Mouse (Mus musculus) limb, embryonic 10.5 days (tissue): ENCODE results near the gene AU022252. TPM values are rescaled to one million over a fixed set of nuclear protein-coding genes. Genes with fewer than 3 reads are reported as not detected.

Experiments used
- DNase-seq: peaks from one replicate; pipeline ENCODE4 v3.0.0-alpha.2; 2017; ENCODE audit warnings: low spot score
- H3K27ac ChIP-seq: fragments of 300-500 bp; sonication (generic); 2 replicates; pipeline ENCODE4 v1.5.1; 2016; ENCODE audit warnings: mild to moderate bottlenecking
- H3K27me3 ChIP-seq: fragments of 300-500 bp; sonication (generic); 2 replicates; pipeline ENCODE4 v1.6.1; 2016; ENCODE audit warnings: low read depth, mild to moderate bottlenecking; ENCODE audit not compliant: poor library complexity, severe bottlenecking
- H3K36me3 ChIP-seq: fragments of 300-500 bp; sonication (generic); 2 replicates; pipeline ENCODE4 v1.6.1; 2016; ENCODE audit warnings: mild to moderate bottlenecking, moderate library complexity
- H3K4me1 ChIP-seq: fragments of 300-500 bp; sonication (generic); 2 replicates; pipeline ENCODE4 v1.6.1; 2016
- H3K4me3 ChIP-seq: fragments of 300-500 bp; sonication (generic); 2 replicates; pipeline ENCODE4 v1.5.1; 2016; ENCODE audit warnings: mild to moderate bottlenecking, moderate library complexity
- H3K9me3 ChIP-seq: fragments of 300-500 bp; sonication (generic); replicated peaks from 2 replicates; pipeline ENCODE4 v1.6.1; 2016; ENCODE audit warnings: mild to moderate bottlenecking
- WGBS: fragments of 180-500 bp; shearing (Covaris S2); methylation state at CpG from one replicate; pipeline ENCODE4 v1.1.7; 2016; 5-methylcytosine and 5-hydroxymethylcytosine counted together
- polyA plus RNA-seq: library from polyadenylated mRNA; unstranded; fragments of >200 nt; fragmentation: Nextera tagmentation; extraction: Ambion mirVana; gene quantifications from 2 replicates; pipeline ENCODE4 v1.2.1, GENCODE M21; 2016

AU022252 gene
- polyA plus RNA-seq, 1 experiment from 2014 or later: 43.3 TPM

DNA sequence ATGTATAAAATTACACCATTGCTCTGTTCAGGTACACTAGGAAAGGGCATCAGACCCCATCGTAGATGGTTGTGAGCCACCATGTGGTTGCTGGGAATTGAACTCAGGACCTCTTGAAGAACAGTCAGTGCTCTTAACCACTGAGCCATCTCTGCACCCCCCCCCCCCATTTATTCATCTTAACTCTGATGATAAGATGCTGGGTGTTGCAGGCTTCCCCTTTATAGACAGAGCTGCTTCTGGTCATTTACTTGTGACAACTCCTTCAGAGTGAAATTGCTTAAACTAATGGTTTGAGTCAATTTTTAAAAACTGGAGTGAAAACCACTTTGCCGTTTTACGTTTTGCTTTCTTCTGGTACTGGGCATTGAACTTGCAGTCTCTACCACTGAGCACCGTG, 39.8 kb downstream of the AU022252 start:
- no peak for DNase-seq
- Histone ChIP-seq H3K27ac (no peak overlapping the region), H3K36me3 (peaks cover 7% of the 10 kb centered on the region), H3K27me3 (no peaks in the 10 kb centered on the region), H3K4me1 (peaks cover 14% of the 10 kb centered on the region), H3K9me3 (no peaks in the 10 kb centered on the region), H3K4me3 (no peak overlapping the region)
- WGBS: 90% methylated on average over 4 of the region's 4 CpGs

GRCm38 (mm10) chr4:119191273-119191672, 41.2 kb downstream of the AU022252 start:
- peaks cover 10% of the 10 kb centered on the region for H3K4me1 ChIP-seq
- H3K36me3 ChIP-seq: no peaks in the 10 kb centered on the region
- WGBS: 77% methylated on average over 3 of the region's 3 CpGs
- no peak for DNase-seq
- no peak overlapping the region for H3K4me3 ChIP-seq
- H3K27me3 ChIP-seq: 0 out of 2 replicates have a peak, but pooled peaks cover 3% of the 10 kb centered on the region
- H3K27ac ChIP-seq: no peak overlapping the region
- H3K9me3 ChIP-seq: no peaks in the 10 kb centered on the region

DNA sequence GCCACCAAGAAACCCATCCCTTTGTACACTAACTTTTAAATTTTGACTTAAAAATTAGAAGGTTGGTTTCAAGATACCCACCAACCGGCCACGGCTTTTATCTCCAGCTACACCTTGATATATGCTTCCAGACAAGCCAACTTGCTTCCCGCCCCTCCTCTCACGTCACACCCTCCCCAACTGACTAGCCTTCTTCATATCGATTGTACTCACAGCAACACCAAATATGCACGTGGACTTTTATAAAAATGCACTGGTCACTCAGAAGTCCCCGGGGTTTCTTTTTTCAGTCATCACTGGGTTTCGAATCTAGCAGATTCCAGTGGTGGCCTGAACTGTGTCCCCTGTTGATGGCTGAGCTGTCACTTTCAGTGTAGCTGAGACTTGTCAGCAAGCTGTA, 41.9 kb downstream of the AU022252 start:
- 89% methylated on average over 8 of the region's 8 CpGs for WGBS
- 0 out of 2 replicates have a peak, but pooled peaks cover 3% of the 10 kb centered on the region for H3K27me3 ChIP-seq
- DNase-seq: no peak
- H3K9me3 ChIP-seq: no peaks in the 10 kb centered on the region
- no peak overlapping the region for H3K27ac ChIP-seq
- peaks cover 3% of the 10 kb centered on the region; the same call in 1 of the 2 replicates for H3K4me1 ChIP-seq
- no peak overlapping the region for H3K4me3 ChIP-seq
- H3K36me3 ChIP-seq: no peaks in the 10 kb centered on the region

DNA sequence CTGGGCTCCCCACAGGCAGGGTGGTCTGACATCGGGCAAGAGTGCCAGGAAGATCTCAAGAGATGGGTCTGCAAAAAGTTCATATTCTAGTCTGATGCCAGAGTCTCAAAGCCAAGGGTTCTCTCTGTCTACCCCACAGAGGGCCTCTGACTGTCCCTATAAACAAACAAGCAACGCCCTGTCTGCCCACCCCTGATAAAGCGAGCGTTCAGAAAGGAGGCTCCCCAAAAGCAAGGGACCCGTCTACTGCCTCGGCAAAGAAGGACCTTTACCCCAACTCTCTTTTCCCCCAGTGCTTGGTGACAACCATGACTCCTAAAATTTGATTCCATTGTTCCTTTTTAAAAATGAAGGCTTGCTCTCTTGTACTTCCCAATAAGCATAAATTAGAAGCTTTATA, 42.6 kb downstream of the AU022252 start, which contains the start of gene Ermap:
Gene Ermap (minus strand): TSS at position 148 of the 400 bp plus-strand sequence.
- 76% methylated on average over 6 of the region's 6 CpGs for WGBS
- Histone ChIP-seq H3K4me1 (no peaks in the 10 kb centered on the region), H3K27me3 (0 out of 2 replicates have a peak, but pooled peaks cover 3% of the 10 kb centered on the region), H3K4me3 (no peak within 1 kb of the TSS), H3K36me3 (no peaks in the 10 kb centered on the region), H3K9me3 (no peaks in the 10 kb centered on the region), H3K27ac (no peak within 1 kb of the TSS)
- no peak for DNase-seq

- Histone ChIP-seq H3K9me3 (no peaks in the 10 kb centered on the region), H3K4me1 (no peaks in the 10 kb centered on the region), H3K36me3 (no peaks in the 10 kb centered on the region), H3K27me3 (0 out of 2 replicates have a peak, but pooled peaks cover 3% of the 10 kb centered on the region), H3K27ac (no peak overlapping the region), H3K4me3 (no peak overlapping the region)
- whole genome bisulfite sequencing: 89% methylated on average over 6 of the region's 6 CpGs
- DNase-seq: no peak
These were observed 43.1 kb downstream of the AU022252 start for GRCm38 (mm10) chr4:119189392-119189791.

- 62% methylated on average over 11 of the region's 11 CpGs for WGBS
- no peaks in the 10 kb centered on the region for H3K36me3 ChIP-seq
- H3K4me1 ChIP-seq: no peaks in the 10 kb centered on the region
- no peak overlapping the region for H3K4me3 ChIP-seq
- no peaks in the 10 kb centered on the region for H3K9me3 ChIP-seq
- no peak overlapping the region for H3K27ac ChIP-seq
- no peak for DNase-seq
- H3K27me3 ChIP-seq: 0 out of 2 replicates have a peak, but pooled peaks cover 3% of the 10 kb centered on the region
These were observed 44.3 kb downstream of the AU022252 start for GRCm38 (mm10) chr4:119188060-119188785.

- Histone ChIP-seq H3K27ac (no peak overlapping the region), H3K4me3 (no peak overlapping the region), H3K36me3 (no peaks in the 10 kb centered on the region), H3K9me3 (no peaks in the 10 kb centered on the region), H3K4me1 (no peaks in the 10 kb centered on the region), H3K27me3 (0 out of 2 replicates have a peak, but pooled peaks cover 3% of the 10 kb centered on the region)
- no peak for DNase-seq
- 89% methylated on average over 4 of the region's 4 CpGs for WGBS
These were observed 46.7 kb downstream of the AU022252 start for GRCm38 (mm10) chr4:119185771-119186170.

DNA sequence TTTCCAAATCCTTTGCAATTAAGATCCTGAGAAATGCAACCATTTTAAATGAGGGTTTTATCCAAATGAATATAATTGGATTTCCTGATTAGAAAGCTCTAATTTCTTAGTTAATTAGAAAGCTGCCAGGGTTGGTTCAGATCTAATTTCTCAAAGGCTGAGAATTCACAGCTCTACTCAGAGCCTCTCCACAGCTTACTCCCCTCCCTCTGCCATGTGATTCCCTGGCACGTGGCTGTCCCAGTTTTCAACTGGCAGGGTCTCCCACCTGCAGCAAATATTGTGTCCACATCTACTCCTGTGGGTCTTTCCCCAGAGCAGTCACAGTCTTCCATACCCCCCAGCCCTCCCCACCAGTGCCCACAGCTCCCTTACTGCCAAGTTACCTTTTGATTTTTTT, 49.0 kb downstream of the AU022252 start:
- Histone ChIP-seq H3K36me3 (no peaks in the 10 kb centered on the region), H3K27me3 (0 out of 2 replicates have a peak, but pooled peaks cover 3% of the 10 kb centered on the region), H3K4me1 (no peaks in the 10 kb centered on the region), H3K27ac (no peak overlapping the region), H3K9me3 (no peaks in the 10 kb centered on the region), H3K4me3 (no peak overlapping the region)
- WGBS: 52% methylated on average over 1 of the region's 1 CpGs
- no peak for DNase-seq

GRCm38 (mm10) chr4:119181456-119181855, 51.1 kb downstream of the AU022252 start:
- no peak overlapping the region for H3K4me3 ChIP-seq
- H3K27ac ChIP-seq: no peak overlapping the region
- no peaks in the 10 kb centered on the region for H3K36me3 ChIP-seq
- 90% methylated on average over 9 of the region's 9 CpGs for WGBS
- H3K27me3 ChIP-seq: no peaks in the 10 kb centered on the region
- peaks cover 3% of the 10 kb centered on the region; the same call in 1 of the 2 replicates for H3K4me1 ChIP-seq
- DNase-seq: no peak
- H3K9me3 ChIP-seq: no peaks in the 10 kb centered on the region

GRCm38 (mm10) chr4:119180133-119180707, 52.3 kb downstream of the AU022252 start:
- no peak overlapping the region for H3K27ac ChIP-seq
- H3K4me3 ChIP-seq: no peak overlapping the region
- 65% methylated on average over 4 of the region's 4 CpGs for WGBS
- no peaks in the 10 kb centered on the region for H3K27me3 ChIP-seq
- H3K4me1 ChIP-seq: peaks cover 3% of the 10 kb centered on the region; the same call in 1 of the 2 replicates
- no peak for DNase-seq
- no peaks in the 10 kb centered on the region for H3K36me3 ChIP-seq
- no peaks in the 10 kb centered on the region for H3K9me3 ChIP-seq

DNA sequence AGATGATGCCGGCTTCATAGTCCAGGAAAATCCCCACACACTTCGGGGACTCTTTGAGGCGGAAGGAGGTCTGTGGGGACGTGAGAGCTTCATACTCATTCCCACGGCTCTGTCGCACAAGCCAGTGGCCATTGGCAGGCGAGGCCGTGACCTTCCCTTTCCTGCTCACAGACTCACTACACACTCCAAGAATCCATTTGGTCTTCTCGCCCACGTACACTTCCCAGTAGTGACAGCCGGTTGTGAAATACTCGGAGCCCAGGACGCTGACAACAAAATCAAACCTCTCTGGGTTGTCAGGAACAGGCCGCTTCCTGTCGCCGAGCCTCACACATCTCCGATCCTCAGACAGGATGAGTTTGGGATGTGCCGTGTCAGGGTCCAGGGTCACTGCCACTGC, 54.2 kb downstream of the AU022252 start:
- WGBS: 77% methylated on average over 18 of the region's 18 CpGs
- no peaks in the 10 kb centered on the region for H3K27me3 ChIP-seq
- H3K4me1 ChIP-seq: peaks cover 8% of the 10 kb centered on the region
- no peaks in the 10 kb centered on the region for H3K9me3 ChIP-seq
- no peak for DNase-seq
- H3K4me3 ChIP-seq: no peak overlapping the region
- no peaks in the 10 kb centered on the region for H3K36me3 ChIP-seq
- H3K27ac ChIP-seq: no peak overlapping the region

- Histone ChIP-seq H3K4me1 (peaks cover 14% of the 10 kb centered on the region), H3K36me3 (no peaks in the 10 kb centered on the region), H3K4me3 (no peak overlapping the region), H3K9me3 (no peaks in the 10 kb centered on the region), H3K27me3 (no peaks in the 10 kb centered on the region), H3K27ac (no peak overlapping the region)
- DNase-seq: no peak
- WGBS: 77% methylated on average over 5 of the region's 5 CpGs
These were observed 54.8 kb downstream of the AU022252 start for GRCm38 (mm10) chr4:119177702-119178101.

- under 1% methylated on average over 40 of the region's 40 CpGs for WGBS
- Histone ChIP-seq H3K27me3 (no peaks in the 10 kb centered on the region), H3K4me1 (peaks cover 21% of the 10 kb centered on the region), H3K4me3 (peak within 1 kb of the TSS; percentile 77), H3K9me3 (no peaks in the 10 kb centered on the region), H3K27ac (peak within 1 kb of the TSS; percentile 89), H3K36me3 (peaks cover 24% of the 10 kb centered on the region)
- peak; percentile 89 for DNase-seq
These were observed 58.6 kb downstream of the AU022252 start, which contains the start of gene Zfp691 for GRCm38 (mm10) chr4:119173851-119174453. Gene Zfp691, minus strand, starts transcription at chr4:119174195.
